Mouse (Mus musculus): ENCODE data around the gene Prim2. TPM values are rescaled to one million over a fixed set of nuclear protein-coding genes. Genes with fewer than 3 reads are reported as not detected.

Prim2 gene
- polyA plus RNA-seq, 1 experiment from 2014 or later = 33.5 TPM

DNA sequence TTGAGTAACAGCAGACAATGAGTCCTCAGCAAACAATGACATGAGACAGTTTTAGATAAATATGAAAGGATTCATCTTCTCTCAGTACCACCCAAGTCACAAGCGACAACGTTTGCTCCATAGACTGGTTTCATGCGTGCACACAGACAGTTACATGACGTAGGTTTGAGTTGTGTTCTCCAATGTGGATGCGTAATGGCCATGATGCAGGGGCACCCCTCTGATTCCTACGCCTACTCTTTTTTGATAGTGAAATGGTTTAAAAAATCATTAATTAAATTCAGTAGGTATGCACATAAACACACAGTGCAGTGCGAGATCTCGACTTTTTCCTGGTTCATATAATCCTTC, 174.4 kb downstream of the Prim2 start:
- peak overlapping the region; percentile 66 for H3K27ac ChIP-seq (replicated peaks)
- 55% methylated on average over 8 of the region's 8 CpGs for WGBS
- ATAC-seq (replicated peaks) = peak; percentile 58

DNA sequence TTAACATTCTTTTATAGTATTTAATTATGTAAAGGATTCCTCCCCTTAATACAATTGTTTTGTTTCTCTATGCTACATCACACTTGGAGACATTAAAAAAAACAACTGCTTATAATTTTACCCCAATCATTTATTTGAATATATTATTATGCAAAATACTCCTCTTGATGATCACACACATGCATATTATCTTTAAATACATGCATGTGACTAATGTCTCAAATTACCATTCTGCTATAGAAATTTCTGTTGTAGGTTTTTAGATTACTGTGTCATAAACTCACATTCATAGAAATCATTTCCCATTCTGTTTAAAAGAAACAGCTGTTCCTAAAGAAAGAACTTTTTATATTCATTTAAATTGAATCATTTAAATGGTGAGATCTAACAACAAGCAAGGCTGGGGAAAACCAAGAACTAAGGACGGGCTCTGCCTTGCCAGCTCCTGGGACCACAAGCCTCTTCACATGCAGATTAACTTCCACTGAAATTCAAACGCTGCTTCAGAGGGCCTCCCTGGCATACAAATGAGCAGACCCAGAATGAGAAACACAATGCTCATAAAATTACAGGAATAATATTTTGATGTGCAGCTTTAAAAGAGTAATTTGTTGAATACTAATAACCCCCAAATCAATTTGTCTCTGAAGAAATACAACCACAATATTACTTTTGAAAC, 174.9 kb downstream of the Prim2 start:
- 3% methylated on average over 2 of the region's 2 CpGs for WGBS
- Histone ChIP-seq H3K27me3 (no peaks in the 10 kb centered on the region), H3K4me2 (replicated peaks) (no peak overlapping the region), H3K4me1 (peaks cover 30% of the 10 kb centered on the region), H3K9me3 (no peaks in the 10 kb centered on the region), H3K4me3 (no peak overlapping the region), H3K27ac (replicated peaks) (peak overlapping the region; percentile 66), H3K9ac (replicated peaks) (no peak overlapping the region), H3K36me3 (no peaks in the 10 kb centered on the region)
- peak; percentile 91 for ATAC-seq (replicated peaks)

More for the DNA sequence above, 174.4 kb downstream of the Prim2 start:
- Histone ChIP-seq H3K9me3 (no peaks in the 10 kb centered on the region), H3K4me3 (no peak overlapping the region), H3K4me2 (replicated peaks) (no peak overlapping the region), H3K27me3 (no peaks in the 10 kb centered on the region), H3K9ac (replicated peaks) (no peak overlapping the region), H3K36me3 (no peaks in the 10 kb centered on the region), H3K4me1 (peaks cover 32% of the 10 kb centered on the region)

DNA sequence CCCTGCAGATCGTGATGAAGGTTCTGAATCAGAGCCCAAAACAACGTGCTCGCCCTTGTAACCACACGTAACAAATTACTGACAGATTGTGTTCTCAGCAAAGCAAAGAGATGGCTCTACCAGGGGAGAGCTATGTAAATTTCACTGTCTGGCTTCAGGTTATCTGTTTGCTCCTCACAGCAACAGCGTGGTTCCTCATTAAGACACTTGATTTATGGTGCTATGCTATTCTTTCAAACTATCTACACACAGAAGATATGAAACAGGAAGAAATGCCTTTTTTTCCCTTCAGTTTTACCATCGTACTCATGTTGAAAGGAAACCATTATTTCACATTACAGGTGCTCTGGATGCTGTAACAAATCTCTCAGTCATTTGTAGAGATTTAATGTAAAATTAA, 179.4 kb downstream of the Prim2 start:
- Histone ChIP-seq H3K4me3 (no peak overlapping the region), H3K4me2 (replicated peaks) (no peak overlapping the region), H3K9me3 (no peaks in the 10 kb centered on the region), H3K27me3 (no peaks in the 10 kb centered on the region), H3K27ac (replicated peaks) (no peak overlapping the region), H3K4me1 (peaks cover 15% of the 10 kb centered on the region), H3K9ac (replicated peaks) (no peak overlapping the region), H3K36me3 (no peaks in the 10 kb centered on the region)
- ATAC-seq (replicated peaks) = no peak
- 64% methylated on average over 6 of the region's 6 CpGs for WGBS

DNA sequence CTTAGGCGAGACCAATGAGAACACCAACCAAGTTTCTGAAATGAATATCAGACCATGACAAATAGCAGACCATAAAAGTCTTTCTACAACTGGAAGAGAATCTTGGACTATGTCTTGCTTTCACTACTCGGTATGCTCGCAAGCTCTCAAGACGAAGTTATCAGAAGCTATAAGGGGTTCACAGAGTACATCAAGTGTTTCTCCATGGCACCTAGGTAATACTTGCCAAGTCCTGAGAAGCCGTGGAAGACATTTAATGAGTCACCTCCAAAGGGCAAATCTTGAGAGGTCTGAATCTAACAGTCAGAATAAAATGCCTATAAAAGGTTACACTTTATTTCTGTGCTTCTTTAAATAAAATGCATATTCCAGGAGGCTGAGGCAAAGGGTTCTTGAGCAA, 181.2 kb downstream of the Prim2 start:
- no peak overlapping the region for H3K4me2 ChIP-seq (replicated peaks)
- 99% methylated on average over 5 of the region's 5 CpGs for WGBS
- H3K27ac ChIP-seq (replicated peaks) = no peak overlapping the region
- no peaks in the 10 kb centered on the region for H3K27me3 ChIP-seq
- 0 out of 2 replicates have a peak, but pooled peaks cover 3% of the 10 kb centered on the region for H3K4me1 ChIP-seq
- H3K9ac ChIP-seq (replicated peaks) = no peak overlapping the region
- no peaks in the 10 kb centered on the region for H3K9me3 ChIP-seq
- ATAC-seq (replicated peaks) = no peak
- no peaks in the 10 kb centered on the region for H3K36me3 ChIP-seq
- H3K4me3 ChIP-seq = no peak overlapping the region

DNA sequence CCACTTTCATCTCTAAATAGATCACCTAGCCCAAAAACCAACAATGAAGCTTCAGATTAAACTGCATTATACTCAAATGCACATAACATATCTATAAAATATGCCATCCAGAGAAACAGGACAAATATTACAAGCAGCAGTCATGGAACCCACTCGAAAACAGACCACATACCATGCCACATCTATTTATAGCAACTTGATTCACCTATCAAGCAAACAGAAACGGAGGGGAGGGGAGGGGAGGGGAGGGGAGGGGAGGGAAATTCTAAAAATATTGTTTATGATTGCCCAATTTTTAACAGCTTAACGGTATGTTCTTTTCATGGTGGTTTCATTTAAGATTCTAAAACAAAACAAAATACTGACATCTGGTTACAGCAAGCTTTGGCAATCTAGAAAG, 185.8 kb downstream of the Prim2 start:
- no peak for ATAC-seq (replicated peaks)
- Histone ChIP-seq H3K27me3 (no peaks in the 10 kb centered on the region), H3K4me3 (no peak overlapping the region), H3K4me2 (replicated peaks) (no peak overlapping the region), H3K9me3 (no peaks in the 10 kb centered on the region), H3K27ac (replicated peaks) (no peak overlapping the region), H3K36me3 (no peaks in the 10 kb centered on the region), H3K9ac (replicated peaks) (no peak overlapping the region), H3K4me1 (peaks cover 3% of the 10 kb centered on the region; the same call in 1 of the 2 replicates)
- 68% methylated on average over 3 of the region's 3 CpGs for WGBS

DNA sequence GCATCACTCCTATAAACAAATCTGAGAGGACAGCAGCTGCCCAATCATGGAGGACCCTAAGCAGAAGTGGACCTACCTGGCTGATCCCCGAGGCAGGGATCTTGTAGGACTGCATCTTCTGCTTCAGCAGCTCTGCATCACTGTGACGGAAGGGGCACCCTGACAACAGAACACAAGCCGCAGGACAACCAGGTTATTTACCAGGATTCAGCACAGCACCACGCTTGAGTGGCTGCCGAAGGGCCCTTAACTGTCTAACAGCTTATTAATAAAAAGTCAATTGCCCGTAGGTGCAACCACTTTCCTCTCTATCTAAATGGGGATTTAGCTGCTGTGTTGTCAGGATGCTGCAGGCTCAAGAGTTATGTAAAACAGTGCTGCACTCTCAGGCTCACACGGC, 189.2 kb downstream of the Prim2 start:
- H3K4me3 ChIP-seq = no peak overlapping the region
- no peaks in the 10 kb centered on the region for H3K27me3 ChIP-seq
- no peak overlapping the region for H3K27ac ChIP-seq (replicated peaks)
- no peak overlapping the region for H3K4me2 ChIP-seq (replicated peaks)
- no peak overlapping the region for H3K9ac ChIP-seq (replicated peaks)
- no peaks in the 10 kb centered on the region for H3K9me3 ChIP-seq
- no peaks in the 10 kb centered on the region for H3K36me3 ChIP-seq
- ATAC-seq (replicated peaks) = no peak
- WGBS = 68% methylated on average over 7 of the region's 7 CpGs
- H3K4me1 ChIP-seq = peaks cover 3% of the 10 kb centered on the region; the same call in 1 of the 2 replicates

DNA sequence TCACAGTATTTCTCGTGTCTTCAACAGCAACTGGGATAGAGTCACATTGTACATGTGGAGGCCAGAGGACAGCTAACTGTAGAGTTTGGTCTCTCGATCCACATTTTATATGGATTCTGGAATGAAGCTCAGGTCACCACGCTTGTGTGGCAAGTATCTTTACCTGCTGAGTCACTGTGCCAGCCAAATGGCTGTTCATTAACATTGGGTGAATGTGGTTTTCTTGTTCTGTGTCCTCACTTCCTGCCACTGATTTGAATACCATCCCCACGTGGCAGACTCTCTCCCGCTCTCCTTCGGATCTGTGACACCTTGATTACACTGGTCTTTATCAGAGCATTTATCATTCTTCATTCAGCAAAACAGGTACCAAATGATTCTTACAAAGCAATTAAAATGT, 198.5 kb downstream of the Prim2 start:
- ATAC-seq (replicated peaks) = no peak
- Histone ChIP-seq H3K4me1 (no peaks in the 10 kb centered on the region), H3K36me3 (no peaks in the 10 kb centered on the region), H3K9me3 (no peaks in the 10 kb centered on the region), H3K9ac (replicated peaks) (no peak overlapping the region), H3K27me3 (no peaks in the 10 kb centered on the region), H3K4me3 (no peak overlapping the region), H3K27ac (replicated peaks) (no peak overlapping the region), H3K4me2 (replicated peaks) (no peak overlapping the region)
- 89% methylated on average over 6 of the region's 6 CpGs for WGBS

DNA sequence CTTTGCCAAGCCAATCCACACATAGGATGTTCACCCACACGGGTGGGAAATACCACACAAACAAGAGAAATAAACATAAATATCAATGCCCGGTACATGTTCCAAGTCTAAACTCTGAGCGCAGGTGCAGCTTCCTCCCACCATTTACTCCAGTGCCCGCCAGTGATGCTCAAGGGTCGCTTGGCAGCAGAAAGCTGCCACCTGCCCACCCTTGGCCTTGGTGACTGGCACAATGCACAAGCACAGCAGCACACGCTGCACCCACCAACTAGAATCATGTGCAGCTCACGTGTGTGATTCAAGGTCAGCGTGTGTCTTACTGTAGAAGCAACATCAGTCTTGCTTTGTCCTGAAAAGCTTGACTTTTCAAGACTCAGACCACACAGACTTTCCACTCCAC, 199.4 kb downstream of the Prim2 start:
- Histone ChIP-seq H3K27me3 (no peaks in the 10 kb centered on the region), H3K9me3 (no peaks in the 10 kb centered on the region), H3K4me3 (no peak overlapping the region), H3K9ac (replicated peaks) (no peak overlapping the region), H3K4me1 (no peaks in the 10 kb centered on the region), H3K27ac (replicated peaks) (no peak overlapping the region), H3K4me2 (replicated peaks) (no peak overlapping the region), H3K36me3 (no peaks in the 10 kb centered on the region)
- no peak for ATAC-seq (replicated peaks)
- 90% methylated on average over 8 of the region's 8 CpGs for WGBS

DNA sequence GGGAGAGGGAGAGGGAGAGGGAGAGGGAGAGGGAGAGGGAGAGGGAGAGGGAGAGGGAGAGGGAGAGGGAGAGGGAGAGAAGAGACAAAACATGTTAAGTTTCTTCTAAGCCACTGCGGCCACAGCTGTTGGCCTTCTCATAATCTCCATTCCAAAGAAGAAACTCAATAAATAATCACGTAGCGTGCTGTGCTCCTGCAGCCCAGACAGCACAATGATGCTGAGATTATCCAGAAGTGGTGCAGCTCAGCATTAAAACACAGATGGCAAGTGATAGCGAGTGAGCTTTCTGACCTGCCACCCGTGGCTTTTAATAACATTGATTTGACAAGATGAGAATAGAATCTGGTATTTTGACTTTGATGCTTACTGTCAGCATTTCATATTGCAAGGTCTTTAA, 205.4 kb downstream of the Prim2 start:
- H3K4me2 ChIP-seq (replicated peaks) = no peak overlapping the region
- no peaks in the 10 kb centered on the region for H3K27me3 ChIP-seq
- no peak overlapping the region for H3K4me3 ChIP-seq
- no peak overlapping the region for H3K27ac ChIP-seq (replicated peaks)
- H3K9me3 ChIP-seq = no peaks in the 10 kb centered on the region
- H3K4me1 ChIP-seq = no peaks in the 10 kb centered on the region
- no peak for ATAC-seq (replicated peaks)
- WGBS = 51% methylated on average over 5 of the region's 5 CpGs
- H3K36me3 ChIP-seq = no peaks in the 10 kb centered on the region
- no peak overlapping the region for H3K9ac ChIP-seq (replicated peaks)

DNA sequence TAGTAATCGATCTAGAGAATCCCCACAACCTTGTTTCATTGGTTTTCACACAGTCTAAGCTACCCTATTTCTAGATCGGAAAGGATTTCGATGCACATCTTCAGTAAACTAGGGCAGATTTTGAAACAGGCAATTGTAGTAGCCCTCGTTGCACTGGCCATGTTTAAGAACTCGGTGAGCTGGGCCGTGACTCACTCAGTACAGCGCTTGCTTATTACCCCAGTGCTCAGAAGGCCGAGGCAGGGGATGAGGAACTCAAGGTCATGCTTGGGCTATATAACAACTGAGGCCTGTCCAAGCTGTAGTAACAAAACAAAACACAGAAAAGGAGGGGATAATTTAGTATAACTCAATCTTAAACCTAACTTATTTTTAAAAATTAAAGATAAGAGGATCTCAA, 208.9 kb downstream of the Prim2 start:
- H3K36me3 ChIP-seq = no peaks in the 10 kb centered on the region
- H3K4me2 ChIP-seq (replicated peaks) = no peak overlapping the region
- H3K9me3 ChIP-seq = no peaks in the 10 kb centered on the region
- no peak overlapping the region for H3K4me3 ChIP-seq
- WGBS = 87% methylated on average over 8 of the region's 8 CpGs
- H3K27ac ChIP-seq (replicated peaks) = no peak overlapping the region
- H3K9ac ChIP-seq (replicated peaks) = no peak overlapping the region
- H3K27me3 ChIP-seq = no peaks in the 10 kb centered on the region
- peak; percentile 23; the same call in 1 of the 2 replicates for ATAC-seq (replicated peaks)
- H3K4me1 ChIP-seq = no peaks in the 10 kb centered on the region

DNA sequence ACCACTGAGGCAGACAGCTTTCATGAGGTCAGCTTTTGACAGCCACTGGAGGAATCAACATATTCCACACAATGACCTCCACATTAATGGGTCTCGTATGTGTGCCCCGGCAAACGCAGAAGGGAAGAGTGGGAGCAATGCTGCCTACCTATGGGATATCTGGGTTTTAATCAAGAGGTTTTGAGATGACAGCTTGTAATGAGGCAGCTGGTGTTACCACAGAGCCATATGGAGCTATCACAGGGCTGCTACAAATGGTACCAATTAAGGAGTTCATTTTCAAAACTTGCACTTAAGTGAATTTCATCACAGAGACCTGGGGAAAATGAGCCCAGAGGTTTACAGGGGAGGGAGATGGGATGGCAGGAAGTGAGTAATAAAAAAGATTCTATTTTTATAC, 209.3 kb downstream of the Prim2 start:
- Histone ChIP-seq H3K4me3 (no peak overlapping the region), H3K36me3 (no peaks in the 10 kb centered on the region), H3K4me1 (no peaks in the 10 kb centered on the region), H3K9ac (replicated peaks) (no peak overlapping the region), H3K9me3 (no peaks in the 10 kb centered on the region), H3K4me2 (replicated peaks) (no peak overlapping the region), H3K27ac (replicated peaks) (no peak overlapping the region), H3K27me3 (no peaks in the 10 kb centered on the region)
- ATAC-seq (replicated peaks) = peak; percentile 83
- 61% methylated on average over 3 of the region's 3 CpGs for WGBS

DNA sequence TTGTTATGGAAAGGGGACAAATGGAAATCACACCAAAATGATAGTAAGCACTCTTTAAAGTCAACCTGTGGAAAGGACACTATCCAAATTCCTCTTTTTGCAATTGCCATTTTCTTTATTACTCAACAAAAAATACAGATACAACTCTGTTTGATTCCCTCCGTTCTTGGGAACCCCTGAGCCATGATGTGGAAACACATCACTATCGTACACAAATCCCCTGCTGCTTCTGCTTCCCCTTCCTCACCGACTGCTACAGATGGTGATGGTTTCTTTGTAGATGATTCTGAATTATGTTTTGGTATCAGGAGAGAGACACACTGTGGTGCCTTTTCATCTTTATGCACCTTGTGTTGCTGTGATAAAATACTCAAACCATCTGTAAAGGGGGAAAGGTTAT, 210.6 kb downstream of the Prim2 start:
- H3K4me1 ChIP-seq = no peaks in the 10 kb centered on the region
- no peaks in the 10 kb centered on the region for H3K36me3 ChIP-seq
- no peak overlapping the region for H3K4me3 ChIP-seq
- H3K27me3 ChIP-seq = no peaks in the 10 kb centered on the region
- ATAC-seq (replicated peaks) = no peak
- H3K9ac ChIP-seq (replicated peaks) = no peak overlapping the region
- H3K9me3 ChIP-seq = no peaks in the 10 kb centered on the region
- 82% methylated on average over 3 of the region's 3 CpGs for WGBS
- no peak overlapping the region for H3K27ac ChIP-seq (replicated peaks)
- no peak overlapping the region for H3K4me2 ChIP-seq (replicated peaks)

DNA sequence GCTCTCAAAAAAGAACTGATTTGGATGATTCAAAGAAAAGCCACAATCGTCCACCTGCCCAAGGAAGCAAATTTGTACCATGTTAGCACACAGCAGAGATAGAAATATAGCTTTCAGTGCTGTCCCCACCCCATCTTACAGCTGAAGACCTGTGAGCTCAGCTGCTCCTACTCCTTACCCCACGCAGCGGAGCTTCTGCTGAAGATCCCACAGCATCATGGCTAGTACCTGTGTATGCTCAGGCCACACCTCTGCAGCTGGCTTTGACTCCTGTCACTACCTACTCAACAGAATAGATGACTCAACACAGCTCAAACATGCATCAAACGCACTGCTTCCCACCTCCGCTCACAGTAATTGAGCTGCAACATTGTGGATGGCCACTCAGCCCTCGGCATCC, 215.3 kb downstream of the Prim2 start:
- H3K36me3 ChIP-seq = no peaks in the 10 kb centered on the region
- ATAC-seq (replicated peaks) = no peak
- no peak overlapping the region for H3K4me2 ChIP-seq (replicated peaks)
- no peak overlapping the region for H3K9ac ChIP-seq (replicated peaks)
- no peaks in the 10 kb centered on the region for H3K9me3 ChIP-seq
- 94% methylated on average over 6 of the region's 6 CpGs for WGBS
- H3K4me1 ChIP-seq = no peaks in the 10 kb centered on the region
- no peaks in the 10 kb centered on the region for H3K27me3 ChIP-seq
- H3K27ac ChIP-seq (replicated peaks) = no peak overlapping the region
- H3K4me3 ChIP-seq = no peak overlapping the region

Data from forebrain, embryonic 15.5 days (tissue).